Mouse (Mus musculus) neural tube, embryonic 11.5 days (tissue): ENCODE results near the gene Fam206a. TPM values are rescaled to one million over a fixed set of nuclear protein-coding genes. Genes with fewer than 3 reads are reported as not detected.
A peak's percentile ranks its signal among the peaks of the same experiment; 100 is the strongest.

Experiments used
- ATAC-seq: fragments of 200-750 bp; cut with Nextera tagmentation; 2 replicates; pipeline ENCODE4 v1.8.0; 2017; ENCODE audit warnings: moderate number of reproducible peaks, mild to moderate bottlenecking, moderate TSS enrichment, moderate library complexity; ENCODE audit not compliant: insufficient read depth, low FRiP score, low TSS enrichment
- DNase-seq: peaks from one replicate; pipeline ENCODE4 v3.0.0-alpha.2; 2015; ENCODE audit warnings: low spot score
- H3K27ac ChIP-seq: fragments of 300-500 bp; sonication (generic); 2 replicates; pipeline ENCODE4 v1.5.1; 2014; ENCODE audit warnings: low read depth, mild to moderate bottlenecking, low read length
- H3K27me3 ChIP-seq: fragments of 300-500 bp; sonication (generic); 2 replicates; pipeline ENCODE4 v1.6.1; 2014; ENCODE audit warnings: mild to moderate bottlenecking, low read length, mixed read lengths; ENCODE audit not compliant: control insufficient read depth, insufficient read depth
- H3K36me3 ChIP-seq: fragments of 300-500 bp; sonication (generic); 2 replicates; pipeline ENCODE4 v1.6.1; 2014; ENCODE audit warnings: mild to moderate bottlenecking, low read length, moderate library complexity, mixed read lengths; ENCODE audit not compliant: control insufficient read depth, insufficient read depth
- H3K4me1 ChIP-seq: fragments of 300-500 bp; sonication (generic); 2 replicates; pipeline ENCODE4 v1.6.1; 2014; ENCODE audit warnings: low read length, mixed read lengths; ENCODE audit not compliant: control insufficient read depth, insufficient read depth
- H3K4me2 ChIP-seq: fragments of 300-500 bp; sonication (generic); 2 replicates; pipeline ENCODE4 v1.6.1; 2014; ENCODE audit warnings: low read depth, mild to moderate bottlenecking, moderate library complexity
- H3K4me3 ChIP-seq: fragments of 300-500 bp; sonication (generic); 2 replicates; pipeline ENCODE4 v1.5.1; 2014; ENCODE audit warnings: low read depth, low read length
- H3K9ac ChIP-seq: fragments of 300-500 bp; sonication (generic); 2 replicates; pipeline ENCODE4 v1.6.1; 2014; ENCODE audit warnings: mild to moderate bottlenecking, low read length
- H3K9me3 ChIP-seq: fragments of 300-500 bp; sonication (generic); 2 replicates; pipeline ENCODE4 v1.6.1; 2016; ENCODE audit warnings: low read length; ENCODE audit not compliant: control insufficient read depth
- WGBS: fragments of 180-500 bp; shearing (Covaris S2); extraction: QIAGEN DNeasy Blood & Tissue Kit; methylation state at CpG from one replicate; pipeline ENCODE4 v1.1.7; 2014; 5-methylcytosine and 5-hydroxymethylcytosine counted together
- polyA plus RNA-seq: library from polyadenylated mRNA; unstranded; fragments of >200 nt; fragmentation: Nextera tagmentation; extraction: Ambion mirVana; gene quantifications from 2 replicates; pipeline ENCODE4 v1.2.1, GENCODE M21; 2014

Fam206a gene
- polyA plus RNA-seq, 1 experiment from 2014 or later, result 28.7 TPM

DNA sequence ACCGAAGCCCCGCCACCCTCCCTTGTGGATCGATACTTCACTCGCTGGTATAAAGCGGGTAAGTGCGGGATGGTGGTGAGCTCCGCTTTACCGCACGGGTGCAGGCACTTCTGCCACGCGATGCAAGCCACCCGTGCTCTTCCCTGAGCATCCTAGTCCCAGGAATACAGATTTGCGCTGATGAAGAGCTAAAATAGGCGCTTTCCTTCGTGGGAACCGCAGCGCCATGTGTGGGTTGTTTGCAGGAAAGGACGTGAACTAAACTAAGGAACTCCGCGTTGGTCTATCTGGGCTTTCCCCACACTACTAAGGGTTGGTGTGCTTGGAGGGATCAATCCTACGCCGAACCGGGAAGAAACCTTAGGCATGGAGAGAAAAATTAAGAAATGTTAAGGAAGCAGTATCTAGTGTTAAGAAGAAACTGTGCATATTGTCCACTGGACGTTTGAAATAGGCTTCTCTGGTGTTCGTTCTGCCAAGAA lies 565 bp downstream of the Fam206a start:
- ATAC-seq (no peak), DNase-seq (no peak)
- Histone ChIP-seq H3K27me3 (no peaks in the 10 kb centered on the region), H3K9me3 (no peaks in the 10 kb centered on the region), H3K4me2 (peak overlapping the region; percentile 80), H3K9ac (peak overlapping the region; percentile 83), H3K27ac (peak overlapping the region; percentile 44; the same call in 1 of the 2 replicates), H3K36me3 (peaks cover 3% of the 10 kb centered on the region), H3K4me3 (peak overlapping the region; percentile 97), H3K4me1 (peaks cover 14% of the 10 kb centered on the region)
- WGBS, result 2% methylated on average over 25 of the region's 25 CpGs

DNA sequence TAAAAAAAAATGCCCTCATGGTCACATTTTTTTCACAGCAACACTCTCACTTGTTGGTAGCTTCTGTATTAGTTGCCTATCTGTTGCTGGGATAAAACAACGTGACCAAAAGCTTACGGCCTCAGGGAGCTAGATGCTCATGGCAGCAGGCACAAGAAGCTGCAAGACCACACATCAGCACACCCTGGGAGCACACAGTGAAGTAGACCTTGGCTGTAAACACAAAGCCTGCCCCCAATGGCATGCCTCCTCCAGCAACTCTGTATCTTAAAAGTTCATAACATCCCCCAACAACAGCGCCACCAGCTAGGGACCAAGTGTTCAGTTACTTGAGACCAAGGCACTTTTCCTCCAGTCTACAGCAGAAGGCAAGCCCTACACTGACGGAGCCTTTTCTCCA lies 6.9 kb downstream of the Fam206a start:
- Histone ChIP-seq H3K36me3 (peaks cover 3% of the 10 kb centered on the region; the same call in 1 of the 2 replicates), H3K4me2 (no peak overlapping the region), H3K9ac (no peak overlapping the region), H3K9me3 (no peaks in the 10 kb centered on the region), H3K27me3 (no peaks in the 10 kb centered on the region), H3K27ac (no peak overlapping the region), H3K4me1 (no peaks in the 10 kb centered on the region), H3K4me3 (no peak overlapping the region)
- ATAC-seq, result no peak
- 73% methylated on average over 4 of the region's 4 CpGs for WGBS
- no peak for DNase-seq

DNA sequence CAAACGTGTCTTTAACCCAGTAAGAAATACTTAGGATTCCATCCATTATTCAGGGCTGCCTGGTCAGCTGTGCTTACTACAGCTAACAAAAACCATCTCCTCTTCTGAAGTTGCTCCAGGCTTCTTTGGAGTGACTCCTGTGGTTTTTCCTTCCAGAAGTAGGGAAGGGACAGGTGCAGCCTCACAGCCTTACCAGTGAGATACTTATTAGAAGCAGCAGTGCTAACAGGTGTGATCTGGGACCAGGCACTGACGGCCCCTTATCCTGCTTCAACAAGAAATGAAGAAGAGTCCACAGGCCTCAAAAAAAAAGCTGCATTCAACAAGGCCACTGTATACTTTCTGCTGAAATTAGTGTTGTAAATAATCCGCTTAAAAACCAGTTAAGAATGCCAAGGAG lies 9.5 kb downstream of the Fam206a start:
- Histone ChIP-seq H3K9ac (no peak overlapping the region), H3K36me3 (0 out of 2 replicates have a peak, but pooled peaks cover 3% of the 10 kb centered on the region), H3K4me3 (no peak overlapping the region), H3K4me2 (no peak overlapping the region), H3K4me1 (no peaks in the 10 kb centered on the region), H3K27me3 (no peaks in the 10 kb centered on the region), H3K9me3 (no peaks in the 10 kb centered on the region), H3K27ac (no peak overlapping the region)
- WGBS, result 76% methylated on average over 3 of the region's 3 CpGs
- ATAC-seq, result no peak
- DNase-seq, result no peak

DNA sequence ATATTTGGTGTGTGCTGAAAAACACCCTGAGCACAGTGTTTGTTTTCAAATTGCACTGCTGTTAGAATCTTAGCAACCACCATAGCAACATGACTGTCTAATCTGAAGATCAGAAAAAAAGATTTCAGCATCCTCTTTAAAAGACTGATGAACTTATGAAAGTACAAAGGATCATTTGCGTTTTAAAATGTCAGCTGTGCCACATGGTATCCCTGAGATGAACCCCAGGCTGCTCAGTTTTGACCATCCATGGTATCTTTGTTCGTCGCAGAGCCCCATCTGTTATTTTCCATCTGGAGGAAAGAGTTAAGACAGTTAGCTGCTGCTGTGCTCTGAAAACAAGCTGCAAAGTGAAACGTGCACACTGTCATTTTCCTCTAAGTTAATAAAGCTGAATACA lies 10.0 kb downstream of the Fam206a start:
- 85% methylated on average over 4 of the region's 4 CpGs for WGBS
- Histone ChIP-seq H3K27me3 (no peaks in the 10 kb centered on the region), H3K9me3 (no peaks in the 10 kb centered on the region), H3K4me3 (no peak overlapping the region), H3K27ac (no peak overlapping the region), H3K36me3 (0 out of 2 replicates have a peak, but pooled peaks cover 3% of the 10 kb centered on the region), H3K4me2 (no peak overlapping the region), H3K9ac (no peak overlapping the region), H3K4me1 (no peaks in the 10 kb centered on the region)
- ATAC-seq, result no peak
- DNase-seq, result no peak

DNA sequence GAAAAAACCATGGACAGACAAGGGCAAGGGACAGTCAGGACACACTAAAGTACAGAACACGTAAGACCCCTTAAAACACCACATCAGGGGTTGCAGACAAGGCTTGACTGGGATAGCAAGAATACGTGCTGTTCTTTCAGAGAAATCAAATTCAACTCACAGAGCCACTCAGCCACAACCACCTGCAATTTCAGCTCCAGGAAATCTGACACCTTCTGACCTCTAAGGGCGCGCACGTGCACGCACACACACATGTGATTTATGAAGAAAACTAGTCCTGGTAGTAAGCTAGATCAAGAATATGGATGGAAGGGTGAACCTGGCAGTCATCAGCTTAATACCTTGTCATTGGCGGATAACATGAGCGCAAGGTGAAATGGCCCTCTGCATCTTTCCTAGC lies 13.0 kb downstream of the Fam206a start:
- 85% methylated on average over 8 of the region's 8 CpGs for WGBS
- Histone ChIP-seq H3K4me2 (no peak overlapping the region), H3K27ac (no peak overlapping the region), H3K27me3 (no peaks in the 10 kb centered on the region), H3K9me3 (no peaks in the 10 kb centered on the region), H3K4me3 (no peak overlapping the region), H3K36me3 (no peaks in the 10 kb centered on the region), H3K9ac (no peak overlapping the region), H3K4me1 (no peaks in the 10 kb centered on the region)
- ATAC-seq, result no peak
- no peak for DNase-seq

DNA sequence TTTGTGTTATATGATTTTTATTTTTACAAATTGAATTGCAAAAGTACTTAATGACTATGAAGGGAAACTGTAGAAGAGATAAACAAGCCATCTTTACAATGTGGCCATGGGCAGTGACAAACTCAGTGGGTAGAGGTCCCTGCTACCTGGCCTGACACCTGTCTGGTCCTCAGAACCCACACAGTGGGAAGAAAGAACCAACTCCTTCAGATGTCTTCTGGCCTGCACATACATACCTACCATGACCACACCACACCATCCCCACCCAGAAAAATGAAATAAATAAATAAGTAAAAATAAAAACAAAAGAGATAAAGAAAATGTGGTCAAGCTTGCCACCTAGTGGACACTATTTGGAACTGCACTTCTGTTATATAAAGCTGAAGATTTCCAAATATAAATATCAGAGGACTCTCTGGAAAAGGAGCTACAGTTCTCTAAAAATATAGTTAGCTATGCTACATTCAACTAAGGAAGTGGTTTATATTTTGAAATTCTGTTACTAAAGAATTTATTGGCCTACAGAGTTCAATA lies 17.9 kb downstream of the Fam206a start:
- Histone ChIP-seq H3K36me3 (no peaks in the 10 kb centered on the region), H3K27me3 (no peaks in the 10 kb centered on the region), H3K4me3 (no peak overlapping the region), H3K4me2 (no peak overlapping the region), H3K9ac (no peak overlapping the region), H3K4me1 (no peaks in the 10 kb centered on the region), H3K9me3 (no peaks in the 10 kb centered on the region), H3K27ac (no peak overlapping the region)
- ATAC-seq (no peak), DNase-seq (no peak)

DNA sequence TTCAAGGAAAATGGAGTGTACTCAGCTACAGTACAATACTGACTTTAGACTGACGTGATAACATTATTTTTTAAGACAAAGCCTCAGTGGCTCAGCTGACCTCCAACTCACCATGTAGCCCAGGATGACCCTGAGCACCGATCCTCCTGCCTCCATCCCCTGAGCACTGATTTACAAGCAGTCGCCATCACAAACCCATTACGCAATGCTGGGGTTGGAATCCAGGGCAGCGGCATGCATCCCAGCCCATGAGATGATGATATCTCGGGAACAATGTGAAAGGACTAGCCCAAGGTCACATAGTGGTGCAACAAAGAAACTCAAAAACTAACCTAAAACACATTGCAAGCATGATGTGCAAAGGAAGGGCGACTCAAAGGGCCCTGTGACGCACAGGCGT lies 22.1 kb downstream of the Fam206a start:
- Histone ChIP-seq H3K4me1 (no peaks in the 10 kb centered on the region), H3K27ac (no peak overlapping the region), H3K9ac (no peak overlapping the region), H3K4me2 (no peak overlapping the region), H3K27me3 (no peaks in the 10 kb centered on the region), H3K36me3 (no peaks in the 10 kb centered on the region), H3K4me3 (no peak overlapping the region), H3K9me3 (no peaks in the 10 kb centered on the region)
- 92% methylated on average over 9 of the region's 9 CpGs for WGBS
- no peak for ATAC-seq
- no peak for DNase-seq

DNA sequence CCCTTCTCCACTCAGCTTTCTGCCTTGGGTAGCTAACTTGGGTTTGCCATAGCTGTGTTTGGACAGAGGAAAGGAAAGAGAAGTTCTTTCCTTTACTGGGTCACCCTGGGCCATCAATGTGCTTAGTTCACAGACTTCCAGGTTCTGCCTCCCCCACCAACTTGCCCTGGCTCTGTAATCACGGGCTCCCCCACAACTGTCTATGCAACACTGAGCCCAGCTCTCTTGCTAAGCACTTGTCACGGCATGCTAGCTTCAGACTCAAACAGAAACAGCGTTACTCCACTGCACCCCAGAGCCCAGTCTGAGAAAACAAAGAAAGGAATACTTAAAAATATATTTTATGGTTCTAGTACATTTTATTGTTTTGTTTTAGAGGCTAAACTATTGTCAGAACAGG lies 26.8 kb downstream of the Fam206a start:
- ATAC-seq (no peak), DNase-seq (no peak)
- Histone ChIP-seq H3K27me3 (no peaks in the 10 kb centered on the region), H3K4me3 (no peak overlapping the region), H3K4me1 (no peaks in the 10 kb centered on the region), H3K9me3 (no peaks in the 10 kb centered on the region), H3K4me2 (no peak overlapping the region), H3K36me3 (peaks cover 4% of the 10 kb centered on the region; the same call in 1 of the 2 replicates), H3K9ac (no peak overlapping the region), H3K27ac (no peak overlapping the region)
- 89% methylated on average over 3 of the region's 3 CpGs for WGBS

DNA sequence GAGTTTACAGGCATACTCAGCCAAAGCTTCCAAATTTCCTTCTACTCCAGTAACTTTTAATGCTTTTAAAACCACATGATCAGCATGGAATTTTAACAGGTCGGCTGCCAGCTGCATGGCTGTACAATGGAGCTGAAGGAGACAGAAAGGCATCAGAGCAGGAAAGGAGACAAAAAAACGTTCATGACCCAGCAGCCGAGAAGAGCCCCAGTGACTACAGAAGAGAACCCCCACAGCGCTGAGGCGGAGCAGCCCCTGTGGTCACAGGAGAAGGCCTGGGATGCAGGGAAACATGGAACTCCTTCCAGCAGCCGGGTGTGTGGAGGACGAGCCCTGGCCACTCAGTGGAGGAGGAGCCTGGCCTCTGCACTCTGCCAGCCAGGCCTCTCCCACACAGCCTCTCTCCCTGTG lies 27.4 kb downstream of the Fam206a start:
- ATAC-seq, result no peak
- Histone ChIP-seq H3K4me3 (no peak overlapping the region), H3K4me1 (no peaks in the 10 kb centered on the region), H3K4me2 (no peak overlapping the region), H3K27me3 (no peaks in the 10 kb centered on the region), H3K36me3 (peaks cover 4% of the 10 kb centered on the region; the same call in 1 of the 2 replicates), H3K9ac (no peak overlapping the region), H3K9me3 (no peaks in the 10 kb centered on the region), H3K27ac (no peak overlapping the region)
- 64% methylated on average over 7 of the region's 7 CpGs for WGBS
- no peak for DNase-seq
